Mouse (Mus musculus) thymus, postnatal 14 days (tissue): ENCODE results near the gene Sertad2.

Experiments
- DNase-seq: peaks from one replicate; pipeline ENCODE4 v3.0.0; 2021

Sertad2 gene

GRCm38 (mm10) chr11:20542739-20543452 is at the start of gene Sertad2:
Gene Sertad2, plus strand, starts transcription at chr11:20543253.
- DNase-seq, result peak; percentile 99

- no peak for DNase-seq
Measured at GRCm38 (mm10) chr11:20493922-20494626, 49.0 kb upstream of the Sertad2 start.

- no peak for DNase-seq
Measured at GRCm38 (mm10) chr11:20500516-20500915, 42.5 kb upstream of the Sertad2 start.

GRCm38 (mm10) chr11:20501160-20501955 is 41.7 kb upstream of the Sertad2 start:
- DNase-seq, result no peak

GRCm38 (mm10) chr11:20513574-20513973 is 29.5 kb upstream of the Sertad2 start:
- DNase-seq, result no peak

- DNase-seq, result no peak
Measured at GRCm38 (mm10) chr11:20514757-20515156, 28.3 kb upstream of the Sertad2 start.

- no peak for DNase-seq
Measured at GRCm38 (mm10) chr11:20521321-20521720, 21.7 kb upstream of the Sertad2 start.

GRCm38 (mm10) chr11:20522750-20523149 is 20.3 kb upstream of the Sertad2 start:
- DNase-seq, result no peak

- no peak for DNase-seq
Measured at GRCm38 (mm10) chr11:20524435-20524834, 18.6 kb upstream of the Sertad2 start.

- no peak for DNase-seq
Measured at GRCm38 (mm10) chr11:20525909-20526308, 17.1 kb upstream of the Sertad2 start.

GRCm38 (mm10) chr11:20527901-20528300 is 15.2 kb upstream of the Sertad2 start:
- DNase-seq, result no peak

- DNase-seq, result no peak
Measured at GRCm38 (mm10) chr11:20531682-20531991, 11.4 kb upstream of the Sertad2 start.

GRCm38 (mm10) chr11:20531992-20532881 is 10.8 kb upstream of the Sertad2 start:
- peak; percentile 84 for DNase-seq

- DNase-seq, result no peak
Measured at GRCm38 (mm10) chr11:20533231-20533630, 9.8 kb upstream of the Sertad2 start.

GRCm38 (mm10) chr11:20537221-20537620 is 5.8 kb upstream of the Sertad2 start:
- no peak for DNase-seq

GRCm38 (mm10) chr11:20538496-20538895 is 4.6 kb upstream of the Sertad2 start:
- DNase-seq, result no peak

GRCm38 (mm10) chr11:20541280-20541679 is 1.8 kb upstream of the Sertad2 start:
- no peak for DNase-seq

GRCm38 (mm10) chr11:20541995-20542637 is 937 bp upstream of the Sertad2 start:
- no peak for DNase-seq

GRCm38 (mm10) chr11:20543453-20544120 is 534 bp downstream of the Sertad2 start:
- no peak for DNase-seq

- no peak for DNase-seq
Measured at GRCm38 (mm10) chr11:20544376-20544775, 1.3 kb downstream of the Sertad2 start.

- DNase-seq, result no peak
Measured at GRCm38 (mm10) chr11:20544801-20545515, 1.9 kb downstream of the Sertad2 start.
